Mouse (Mus musculus) liver, embryonic 14.5 days (tissue): ENCODE data around the gene Evi2a. TPM values are rescaled to one million over a fixed set of nuclear protein-coding genes. Genes with fewer than 3 reads are reported as not detected.

Experiments used
- ATAC-seq: fragments of 200-750 bp; cut with Nextera tagmentation; 2 replicates; pipeline ENCODE4 v1.8.0; 2017; ENCODE audit warnings: moderate number of reproducible peaks, mild to moderate bottlenecking, moderate library complexity; ENCODE audit not compliant: insufficient read depth
- DNase-seq, 3 experiments: peaks; one replicate each; pipeline ENCODE4 v3.0.0-alpha.2; 2012 to 2013; ENCODE audit warnings: low read depth in 3 of 3, low spot score in 3 of 3
- H3K27ac ChIP-seq: fragments of 300-500 bp; sonication (generic); 2 replicates; pipeline ENCODE4 v1.5.1; 2014; ENCODE audit warnings: moderate library complexity, mild to moderate bottlenecking, control low read depth, inconsistent platforms
- H3K27me3 ChIP-seq: fragments of 300-500 bp; sonication (generic); 2 replicates; pipeline ENCODE4 v1.6.1; 2014; ENCODE audit warnings: mild to moderate bottlenecking, low read length, moderate library complexity; ENCODE audit not compliant: control insufficient read depth, insufficient read depth
- H3K36me3 ChIP-seq: fragments of 300-500 bp; sonication (generic); replicated peaks from 2 replicates; pipeline ENCODE4 v1.6.1; 2014; ENCODE audit warnings: low read depth; ENCODE audit not compliant: control insufficient read depth, insufficient read depth
- H3K4me1 ChIP-seq, 2 experiments: fragments of 200-500 bp in 1 of 2; fragments of 300-500 bp in 1 of 2; sonication (generic) in 1 of 2; replicated peaks; 2 replicates each; pipeline ENCODE4 v1.6.1; 2012 to 2014; ENCODE audit warnings: antibody characterized with exemption in 1 of 2, inconsistent platforms in 1 of 2, low read length in 1 of 2; ENCODE audit not compliant: control insufficient read depth in 2 of 2, insufficient read depth in 2 of 2
- H3K4me2 ChIP-seq: fragments of 300-500 bp; sonication (generic); 2 replicates; pipeline ENCODE4 v1.6.1; 2014; ENCODE audit warnings: low read depth, mild to moderate bottlenecking, control low read depth, moderate library complexity
- H3K4me3 ChIP-seq, 2 experiments: fragments of 200-500 bp in 1 of 2; fragments of 300-500 bp in 1 of 2; sonication (generic) in 1 of 2; 2 replicates each; pipeline ENCODE4 v1.5.1; 2012 to 2014; ENCODE audit warnings: low read depth in 2 of 2, low read length in 2 of 2, mild to moderate bottlenecking in 2 of 2, control low read depth in 1 of 2, inconsistent platforms in 1 of 2, moderate library complexity in 1 of 2; ENCODE audit not compliant: insufficient read depth in 1 of 2
- H3K9ac ChIP-seq: fragments of 300-500 bp; sonication (generic); replicated peaks from 2 replicates; pipeline ENCODE4 v1.6.1; 2014; ENCODE audit warnings: mild to moderate bottlenecking, control low read depth, moderate library complexity
- H3K9me3 ChIP-seq: fragments of 300-500 bp; sonication (generic); 2 replicates; pipeline ENCODE4 v1.6.1; 2016; ENCODE audit warnings: low read length, mixed read lengths; ENCODE audit not compliant: control insufficient read depth
- CTCF ChIP-seq: IDR thresholded peaks from 2 replicates; pipeline ENCODE4 v1.5.1; 2016; ENCODE audit warnings: antibody characterized with exemption, low read depth, control low read depth
- EP300 ChIP-seq: IDR thresholded peaks from 2 replicates; pipeline ENCODE4 v1.6.1; 2016; ENCODE audit warnings: antibody characterized with exemption, low read depth
- WGBS: fragments of 180-500 bp; shearing (Covaris S2); extraction: QIAGEN DNeasy Blood & Tissue Kit; methylation state at CpG from one replicate; pipeline ENCODE4 v1.1.7; 2014; ENCODE audit not compliant: insufficient replicate concordance; 5-methylcytosine and 5-hydroxymethylcytosine counted together
- polyA plus RNA-seq, 2 experiments: library from polyadenylated mRNA; depleted of rRNA in 1 of 2; stranded (reverse) in 1 of 2; unstranded in 1 of 2; fragments of >200 nt; fragmentation: Nextera tagmentation in 1 of 2; extraction: Ambion mirVana in 1 of 2; gene quantifications; 2 replicates each; pipeline versions ENCODE4 v1.2.1 to v1.2.3; 2012 to 2014

Evi2a gene
- polyA plus RNA-seq, 2 experiments: 3.9 to 4.2 TPM

- DNase-seq: no peak
- H3K27me3 ChIP-seq: no peaks in the 10 kb centered on the region
- H3K27ac ChIP-seq: no peak overlapping the region
- no peak overlapping the region for H3K4me2 ChIP-seq
- WGBS: 71% methylated on average over 6 of the region's 6 CpGs
- no peaks in the 10 kb centered on the region for H3K36me3 ChIP-seq
- peaks cover 0 to 7% of the 10 kb centered on the region in 2 experiments; a peak in 2 of 4 replicates for H3K4me1 ChIP-seq
- no peak for TF ChIP-seq EP300
- H3K9ac ChIP-seq: no peak overlapping the region
- no peak for ATAC-seq
- H3K4me3 ChIP-seq: no peak overlapping the region
- no peaks in the 10 kb centered on the region for H3K9me3 ChIP-seq
Observed at GRCm38 (mm10) chr11:79515331-79515730, 15.1 kb downstream of the Evi2a start.

- no peak for ATAC-seq
- 75% methylated on average over 3 of the region's 3 CpGs for WGBS
- no peak overlapping the region for H3K27ac ChIP-seq
Observed at GRCm38 (mm10) chr11:79511970-79512369, 18.4 kb downstream of the Evi2a start.

GRCm38 (mm10) chr11:79504506-79504905 is 25.9 kb downstream of the Evi2a start:
- no peak for ATAC-seq
- no peaks in the 10 kb centered on the region for H3K27me3 ChIP-seq
- no peak overlapping the region for H3K4me2 ChIP-seq
- TF ChIP-seq EP300: no peak
- TF ChIP-seq CTCF: no peak
- H3K4me1 ChIP-seq: peaks cover 0 to 3% of the 10 kb centered on the region in 2 experiments; a peak in 1 of 4 replicates
- no peak overlapping the region for H3K4me3 ChIP-seq
- H3K36me3 ChIP-seq: no peaks in the 10 kb centered on the region
- H3K9me3 ChIP-seq: no peaks in the 10 kb centered on the region
- H3K9ac ChIP-seq: no peak overlapping the region
- H3K27ac ChIP-seq: no peak overlapping the region
- DNase-seq: no peak
- 75% methylated on average over 7 of the region's 7 CpGs for WGBS

More at GRCm38 (mm10) chr11:79511970-79512369, 18.4 kb downstream of the Evi2a start:
- Histone ChIP-seq H3K4me3 (no peak overlapping the region), H3K27me3 (no peaks in the 10 kb centered on the region), H3K9ac (no peak overlapping the region), H3K4me1 (no peaks in the 10 kb centered on the region; a peak in 1 of 4 replicates), H3K4me2 (no peak overlapping the region), H3K36me3 (no peaks in the 10 kb centered on the region), H3K9me3 (no peaks in the 10 kb centered on the region)
- DNase-seq: no peak
- TF ChIP-seq EP300 (no peak), CTCF (no peak)

GRCm38 (mm10) chr11:79503845-79504244 is 26.6 kb downstream of the Evi2a start, which contains the start of gene Omg:
Gene Omg (minus strand): TSS chr11:79504084.
- ATAC-seq: no peak
- H3K9ac ChIP-seq: no peak within 1 kb of the TSS
- no peak within 1 kb of the TSS for H3K4me3 ChIP-seq
- H3K4me1 ChIP-seq: peaks cover 0 to 3% of the 10 kb centered on the region in 2 experiments; a peak in 1 of 4 replicates
- no peak within 1 kb of the TSS for H3K27ac ChIP-seq
- DNase-seq: no peak
- H3K9me3 ChIP-seq: no peaks in the 10 kb centered on the region
- H3K4me2 ChIP-seq: no peak within 1 kb of the TSS
- TF ChIP-seq CTCF (no peak), EP300 (no peak)
- no peaks in the 10 kb centered on the region for H3K27me3 ChIP-seq
- no peaks in the 10 kb centered on the region for H3K36me3 ChIP-seq
- 52% methylated on average over 8 of the region's 8 CpGs for WGBS

GRCm38 (mm10) chr11:79502917-79503316 is 27.5 kb downstream of the Evi2a start:
- H3K9me3 ChIP-seq: no peaks in the 10 kb centered on the region
- peaks cover 0 to 3% of the 10 kb centered on the region in 2 experiments; a peak in 1 of 4 replicates for H3K4me1 ChIP-seq
- WGBS: 69% methylated on average over 2 of the region's 2 CpGs
- no peak for TF ChIP-seq CTCF
- no peak for TF ChIP-seq EP300
- H3K27me3 ChIP-seq: no peaks in the 10 kb centered on the region
- no peak overlapping the region for H3K9ac ChIP-seq
- H3K27ac ChIP-seq: no peak overlapping the region
- no peak for DNase-seq
- ATAC-seq: no peak
- no peak overlapping the region for H3K4me3 ChIP-seq
- no peak overlapping the region for H3K4me2 ChIP-seq
- H3K36me3 ChIP-seq: no peaks in the 10 kb centered on the region
